Mouse (Mus musculus) intestine, postnatal 0 days (tissue): ENCODE results near the gene Fam32a. TPM values are rescaled to one million over a fixed set of nuclear protein-coding genes. Genes with fewer than 3 reads are reported as not detected.

ENCODE experiments used
- ATAC-seq: fragments of 200-750 bp; cut with Nextera tagmentation; 2 replicates; pipeline ENCODE4 v1.8.0; 2017; ENCODE audit warnings: mild to moderate bottlenecking, moderate TSS enrichment, moderate library complexity
- H3K27ac ChIP-seq: fragments of 300-500 bp; sonication (generic); 2 replicates; pipeline ENCODE4 v1.5.1; 2014; ENCODE audit warnings: mild to moderate bottlenecking, low read depth, low read length, moderate library complexity
- H3K27me3 ChIP-seq: fragments of 300-500 bp; sonication (generic); replicated peaks from 2 replicates; pipeline ENCODE4 v1.6.1; 2014; ENCODE audit warnings: low read length, mixed read lengths; ENCODE audit not compliant: control insufficient read depth, insufficient read depth
- H3K36me3 ChIP-seq: fragments of 300-500 bp; sonication (generic); 2 replicates; pipeline ENCODE4 v1.6.1; 2014; ENCODE audit warnings: mild to moderate bottlenecking, moderate library complexity; ENCODE audit not compliant: control insufficient read depth, insufficient read depth
- H3K4me1 ChIP-seq: fragments of 300-500 bp; sonication (generic); replicated peaks from 2 replicates; pipeline ENCODE4 v1.6.1; 2014; ENCODE audit warnings: antibody characterized with exemption, low read length, mixed read lengths; ENCODE audit not compliant: control insufficient read depth, insufficient read depth
- H3K4me2 ChIP-seq: fragments of 300-500 bp; sonication (generic); replicated peaks from 2 replicates; pipeline ENCODE4 v1.6.1; 2014; ENCODE audit warnings: low read depth, mild to moderate bottlenecking, moderate library complexity
- H3K4me3 ChIP-seq: fragments of 300-500 bp; sonication (generic); 2 replicates; pipeline ENCODE4 v1.5.1; 2014; ENCODE audit warnings: low read depth, low read length
- H3K9ac ChIP-seq: fragments of 300-500 bp; sonication (generic); 2 replicates; pipeline ENCODE4 v1.6.1; 2014; ENCODE audit warnings: mild to moderate bottlenecking, low read depth, low read length
- H3K9me3 ChIP-seq: fragments of 300-500 bp; sonication (generic); 2 replicates; pipeline ENCODE4 v1.6.1; 2016; ENCODE audit warnings: mixed run types; ENCODE audit not compliant: control insufficient read depth
- CTCF ChIP-seq: sonication (generic); IDR thresholded peaks from 2 replicates; pipeline ENCODE4 v1.5.1; 2016; ENCODE audit warnings: low read depth, mild to moderate bottlenecking, control low read depth, antibody characterized with exemption, moderate library complexity
- WGBS: fragments of 180-500 bp; shearing (Covaris S2); extraction: QIAGEN DNeasy Blood & Tissue Kit; methylation state at CpG from one replicate; pipeline ENCODE4 v1.1.7; 2014; 5-methylcytosine and 5-hydroxymethylcytosine counted together
- polyA plus RNA-seq: library from polyadenylated mRNA; unstranded; fragments of >200 nt; fragmentation: Nextera tagmentation; extraction: Ambion mirVana; gene quantifications from 2 replicates; pipeline ENCODE4 v1.2.1, GENCODE M21; 2015

Fam32a gene
- polyA plus RNA-seq, 1 experiment from 2014 or later = 54.3 TPM

GRCm38 (mm10) chr8:72220758-72221157 lies 1.2 kb downstream of the Fam32a start:
- no peak for ATAC-seq
- 83% methylated on average over 4 of the region's 4 CpGs for WGBS
- H3K36me3 ChIP-seq = peaks cover 19% of the 10 kb centered on the region
- no peaks in the 10 kb centered on the region for H3K27me3 ChIP-seq
- TF ChIP-seq CTCF = peak; percentile 51
- 0 out of 2 replicates have a peak overlapping the region, but pooled peaks have one; percentile 77 for H3K9ac ChIP-seq
- 0 out of 2 replicates have a peak, but pooled peaks cover 3% of the 10 kb centered on the region for H3K4me1 ChIP-seq
- peak overlapping the region; percentile 70; the same call in 1 of the 2 replicates for H3K4me3 ChIP-seq
- no peaks in the 10 kb centered on the region for H3K9me3 ChIP-seq
- H3K27ac ChIP-seq = no peak overlapping the region
- peak overlapping the region; percentile 84 for H3K4me2 ChIP-seq

- WGBS = 92% methylated on average over 5 of the region's 5 CpGs
- ATAC-seq = no peak
- Histone ChIP-seq H3K36me3 (peaks cover 19% of the 10 kb centered on the region), H3K9me3 (no peaks in the 10 kb centered on the region), H3K4me2 (no peak overlapping the region), H3K9ac (no peak overlapping the region), H3K27ac (no peak overlapping the region), H3K27me3 (no peaks in the 10 kb centered on the region), H3K4me3 (no peak overlapping the region), H3K4me1 (0 out of 2 replicates have a peak, but pooled peaks cover 3% of the 10 kb centered on the region)
- no peak for TF ChIP-seq CTCF
These were observed 3.1 kb downstream of the Fam32a start for GRCm38 (mm10) chr8:72222656-72223055.

GRCm38 (mm10) chr8:72239499-72240402 lies 20.2 kb downstream of the Fam32a start, which contains the start of gene Ap1m1:
Ap1m1 (plus strand) TSS chr8:72240018.
- peak within 1 kb of the TSS; percentile 73 for H3K4me2 ChIP-seq
- peak; percentile 90 for TF ChIP-seq CTCF
- H3K27ac ChIP-seq = peak within 1 kb of the TSS; percentile 91
- H3K27me3 ChIP-seq = no peaks in the 10 kb centered on the region
- H3K9me3 ChIP-seq = no peaks in the 10 kb centered on the region
- peak within 1 kb of the TSS; percentile 64 for H3K9ac ChIP-seq
- H3K4me1 ChIP-seq = 0 out of 2 replicates have a peak, but pooled peaks cover 3% of the 10 kb centered on the region
- WGBS = under 1% methylated on average over 54 of the region's 54 CpGs
- peak; percentile 95 for ATAC-seq
- peak within 1 kb of the TSS; percentile 80 for H3K4me3 ChIP-seq
- H3K36me3 ChIP-seq = peaks cover 10% of the 10 kb centered on the region; the same call in 1 of the 2 replicates

GRCm38 (mm10) chr8:72240403-72240763 lies 20.9 kb downstream of the Fam32a start:
- ATAC-seq = peak; percentile 34
- Histone ChIP-seq H3K4me1 (0 out of 2 replicates have a peak, but pooled peaks cover 3% of the 10 kb centered on the region), H3K9ac (peak overlapping the region; percentile 64), H3K27me3 (no peaks in the 10 kb centered on the region), H3K4me2 (peak overlapping the region; percentile 73), H3K36me3 (peaks cover 10% of the 10 kb centered on the region; the same call in 1 of the 2 replicates), H3K9me3 (no peaks in the 10 kb centered on the region), H3K4me3 (peak overlapping the region; percentile 80), H3K27ac (peak overlapping the region; percentile 91)
- no peak for TF ChIP-seq CTCF
- under 1% methylated on average over 24 of the region's 24 CpGs for WGBS

- Histone ChIP-seq H3K9me3 (no peaks in the 10 kb centered on the region), H3K27ac (peak overlapping the region; percentile 35; the same call in 1 of the 2 replicates), H3K36me3 (peaks cover 11% of the 10 kb centered on the region; the same call in 1 of the 2 replicates), H3K4me1 (0 out of 2 replicates have a peak, but pooled peaks cover 3% of the 10 kb centered on the region), H3K4me2 (peak overlapping the region; percentile 73), H3K9ac (no peak overlapping the region), H3K4me3 (peak overlapping the region; percentile 80), H3K27me3 (no peaks in the 10 kb centered on the region)
- TF ChIP-seq CTCF = no peak
- 64% methylated on average over 7 of the region's 7 CpGs for WGBS
- ATAC-seq = no peak
These were observed 21.4 kb downstream of the Fam32a start for GRCm38 (mm10) chr8:72240951-72241350.

DNA sequence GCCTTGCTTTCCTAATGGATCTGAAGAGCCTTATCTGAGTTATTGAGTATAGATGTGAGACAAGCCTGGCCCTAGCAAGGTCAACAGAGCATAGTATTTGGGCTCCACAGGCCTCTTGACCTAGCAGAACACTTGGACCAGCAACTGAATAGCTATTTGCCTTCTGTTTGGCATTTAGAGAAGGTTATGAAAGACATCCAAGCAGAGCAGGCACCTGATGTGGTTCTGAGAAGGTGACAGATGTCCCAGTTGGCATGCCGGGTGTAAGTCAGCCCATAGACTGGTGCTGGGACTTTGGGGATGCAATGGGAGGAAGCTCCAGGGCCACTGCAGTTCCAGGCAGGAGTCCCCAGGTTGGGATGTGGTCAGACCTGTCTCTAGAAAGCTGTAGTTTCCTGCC lies 22.7 kb downstream of the Fam32a start:
- H3K4me2 ChIP-seq = no peak overlapping the region
- no peak overlapping the region for H3K4me3 ChIP-seq
- H3K9ac ChIP-seq = no peak overlapping the region
- no peaks in the 10 kb centered on the region for H3K9me3 ChIP-seq
- TF ChIP-seq CTCF = no peak
- no peak for ATAC-seq
- H3K27me3 ChIP-seq = no peaks in the 10 kb centered on the region
- H3K4me1 ChIP-seq = 0 out of 2 replicates have a peak, but pooled peaks cover 3% of the 10 kb centered on the region
- H3K36me3 ChIP-seq = peaks cover 23% of the 10 kb centered on the region; the same call in 1 of the 2 replicates
- peak overlapping the region; percentile 7; the same call in 1 of the 2 replicates for H3K27ac ChIP-seq
- WGBS = 95% methylated on average over 1 of the region's 1 CpGs
